Comparison of ENCODE assay signal across 23 mouse cellular contexts in the genomic region with DNA sequence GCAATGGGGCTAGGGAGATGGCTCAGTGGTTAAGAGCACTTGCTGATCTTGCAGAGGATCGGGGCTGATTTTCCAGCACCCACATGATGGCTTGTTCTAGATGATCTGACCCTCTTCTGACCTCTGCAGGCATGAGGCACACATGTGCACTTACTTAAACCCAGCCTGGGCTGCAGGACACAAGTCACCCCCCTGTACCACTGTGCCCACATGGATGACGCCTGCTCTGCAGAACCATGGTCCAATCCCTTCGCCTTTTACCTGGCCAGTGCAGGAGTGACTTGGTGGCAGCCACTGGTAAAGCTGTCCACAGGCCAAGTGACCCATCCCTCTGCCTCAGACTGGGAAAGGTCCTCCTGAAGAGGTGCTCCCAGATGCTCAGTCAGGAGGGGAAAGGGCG.
A peak's percentile ranks its signal among the peaks of the same experiment; 100 is the strongest.
DNase-seq lines count a peak whose midpoint lies in the region; ATAC-seq and TF ChIP-seq lines count a peak whose summit lies in the region.
"Had no signal": no experiment of that assay in that cellular context is flagged by ENCODE, and none has a peak within 500 bp of the region (broad histone marks: within the 10 kb centered on the region; RNA-seq: fewer than 3 reads in every experiment).

No protein-coding gene starts in this region.

- no peak overlapping the region for H3K9ac ChIP-seq in forebrain, embryonic 11.5 days (ENCODE audit: low read length)
- H3K9ac ChIP-seq in midbrain, embryonic 14.5 days (replicated peaks; ENCODE audit: low read length) = no peak overlapping the region
- H3K9ac ChIP-seq in midbrain, embryonic 13.5 days (replicated peaks) = no peak overlapping the region
- H3K9ac ChIP-seq: embryonic facial prominence, embryonic 12.5 days; embryonic facial prominence, embryonic 15.5 days; forebrain, embryonic 13.5 days; heart, embryonic 13.5 days; hindbrain, embryonic 12.5 days; hindbrain, embryonic 15.5 days had no signal

- no peak overlapping the region for H3K4me3 ChIP-seq in forebrain, embryonic 10.5 days
- no peak overlapping the region for H3K4me3 ChIP-seq in forebrain, embryonic 11.5 days (ENCODE audit: low read depth, low read length)
- H3K4me3 ChIP-seq in layer of hippocampus, adult 2 months = no peak overlapping the region
- no peak overlapping the region for H3K4me3 ChIP-seq in midbrain, embryonic 14.5 days (replicated peaks; ENCODE audit: low read depth, low read length)
- no peak overlapping the region for H3K4me3 ChIP-seq in midbrain, embryonic 13.5 days (replicated peaks)
- H3K4me3 ChIP-seq: embryonic facial prominence, embryonic 12.5 days; embryonic facial prominence, embryonic 15.5 days; forebrain, embryonic 13.5 days; heart, adult 2 months; heart, embryonic 10.5 days; heart, embryonic 13.5 days; hindbrain, embryonic 12.5 days; hindbrain, embryonic 15.5 days had no signal

- no peak for ATAC-seq in forebrain, embryonic 11.5 days (replicated peaks; ENCODE audit: low FRiP score)
- no peak for ATAC-seq in midbrain, embryonic 14.5 days (ENCODE audit: low FRiP score, low TSS enrichment)
- no peak for ATAC-seq in midbrain, embryonic 13.5 days
- ATAC-seq: activated CD4-positive, CD25-positive, alpha-beta regulatory T cell, adult 4 months; forebrain, embryonic 13.5 days; forebrain, embryonic 16.5 days had no signal

- peak overlapping the region; percentile 26; the same call in 1 of the 2 replicates for H3K27ac ChIP-seq in forebrain, embryonic 10.5 days
- H3K27ac ChIP-seq in forebrain, embryonic 11.5 days (ENCODE audit: low read depth, low read length) = no peak overlapping the region
- peak overlapping the region; percentile 79 for H3K27ac ChIP-seq in layer of hippocampus, adult 2 months
- 0 out of 2 replicates have a peak overlapping the region, but pooled peaks have one; percentile 0 for H3K27ac ChIP-seq in midbrain, embryonic 14.5 days (replicated peaks; ENCODE audit: low read depth, low read length)
- H3K27ac ChIP-seq in midbrain, embryonic 13.5 days = no peak overlapping the region
- H3K27ac ChIP-seq: embryonic facial prominence, embryonic 12.5 days; embryonic facial prominence, embryonic 15.5 days; forebrain, embryonic 13.5 days; heart, adult 2 months; heart, embryonic 10.5 days; heart, embryonic 13.5 days; hindbrain, embryonic 12.5 days; hindbrain, embryonic 15.5 days had no signal

- WGBS in forebrain, embryonic 10.5 days = 88% methylated on average over 4 of the region's 4 CpGs
- 88% methylated on average over 4 of the region's 4 CpGs for WGBS in forebrain, embryonic 11.5 days
- WGBS in midbrain, embryonic 14.5 days = 91% methylated on average over 4 of the region's 4 CpGs
- 92% methylated on average over 4 of the region's 4 CpGs for WGBS in midbrain, embryonic 13.5 days

- no peaks in the 10 kb centered on the region for H3K9me3 ChIP-seq in forebrain, embryonic 10.5 days
- no peaks in the 10 kb centered on the region for H3K9me3 ChIP-seq in forebrain, embryonic 11.5 days (ENCODE audit: control insufficient read depth, low read length)
- H3K9me3 ChIP-seq in midbrain, embryonic 14.5 days (ENCODE audit: control insufficient read depth, low read length) = no peaks in the 10 kb centered on the region
- no peaks in the 10 kb centered on the region for H3K9me3 ChIP-seq in midbrain, embryonic 13.5 days
- H3K9me3 ChIP-seq: embryonic facial prominence, embryonic 12.5 days; embryonic facial prominence, embryonic 15.5 days; forebrain, embryonic 13.5 days; heart, embryonic 10.5 days; heart, embryonic 13.5 days; hindbrain, embryonic 12.5 days; hindbrain, embryonic 15.5 days had no signal

- H3K4me2 ChIP-seq in forebrain, embryonic 11.5 days (ENCODE audit: low read depth, low read length, severe bottlenecking) = no peak overlapping the region
- H3K4me2 ChIP-seq in midbrain, embryonic 14.5 days (ENCODE audit: low read length) = no peak overlapping the region
- H3K4me2 ChIP-seq in midbrain, embryonic 13.5 days (replicated peaks) = no peak overlapping the region
- H3K4me2 ChIP-seq: embryonic facial prominence, embryonic 12.5 days; embryonic facial prominence, embryonic 15.5 days; forebrain, embryonic 13.5 days; heart, embryonic 13.5 days; hindbrain, embryonic 12.5 days; hindbrain, embryonic 15.5 days had no signal

- H3K27me3 ChIP-seq in forebrain, embryonic 10.5 days (ENCODE audit: poor library complexity, severe bottlenecking) = no peaks in the 10 kb centered on the region
- no peaks in the 10 kb centered on the region for H3K27me3 ChIP-seq in forebrain, embryonic 11.5 days (ENCODE audit: control insufficient read depth, insufficient read depth, low read length)
- H3K27me3 ChIP-seq in midbrain, embryonic 14.5 days (ENCODE audit: control insufficient read depth, insufficient read depth, low read length) = no peaks in the 10 kb centered on the region
- H3K27me3 ChIP-seq in midbrain, embryonic 13.5 days = no peaks in the 10 kb centered on the region
- H3K27me3 ChIP-seq: embryonic facial prominence, embryonic 12.5 days; embryonic facial prominence, embryonic 15.5 days; forebrain, embryonic 13.5 days; heart, embryonic 13.5 days; hindbrain, embryonic 12.5 days; hindbrain, embryonic 15.5 days had no signal

- no peak for DNase-seq in forebrain, embryonic 10.5 days (ENCODE audit: extremely low spot score, low spot score)
- no peak for DNase-seq in forebrain, embryonic 11.5 days (ENCODE audit: low spot score)
- no peak for DNase-seq in layer of hippocampus, adult 2 months (ENCODE audit: low spot score in 2 of 2)
- DNase-seq in layer of hippocampus, postnatal 36 days = no peak
- no peak for DNase-seq in midbrain, embryonic 14.5 days
- DNase-seq: adrenal gland, adult 8-10 months; adrenal gland, postnatal 36 days; cerebellum, adult 18-20 months; cerebellum, adult 9-10 months; cerebellum, postnatal 14 days; gastrocnemius, postnatal 14 days; heart, adult 2 months; heart, postnatal 14 days had no signal

- peaks cover 17% of the 10 kb centered on the region for H3K36me3 ChIP-seq in forebrain, embryonic 10.5 days (replicated peaks)
- H3K36me3 ChIP-seq in forebrain, embryonic 11.5 days (ENCODE audit: control insufficient read depth, insufficient read depth, low read length) = no peaks in the 10 kb centered on the region
- H3K36me3 ChIP-seq in midbrain, embryonic 14.5 days (ENCODE audit: control insufficient read depth, insufficient read depth, low read length) = no peaks in the 10 kb centered on the region
- no peaks in the 10 kb centered on the region for H3K36me3 ChIP-seq in midbrain, embryonic 13.5 days
- H3K36me3 ChIP-seq: embryonic facial prominence, embryonic 12.5 days; embryonic facial prominence, embryonic 15.5 days; heart, embryonic 10.5 days; heart, embryonic 13.5 days; hindbrain, embryonic 12.5 days; hindbrain, embryonic 15.5 days had no signal

- TF ChIP-seq CTCF in layer of hippocampus, adult 2 months (conservative IDR thresholded peaks at IDR 0.05) = no peak

- H3K4me1 ChIP-seq in forebrain, embryonic 10.5 days = peaks cover 35% of the 10 kb centered on the region
- no peaks in the 10 kb centered on the region for H3K4me1 ChIP-seq in forebrain, embryonic 11.5 days (replicated peaks; ENCODE audit: control insufficient read depth, insufficient read depth, low read length)
- no peaks in the 10 kb centered on the region for H3K4me1 ChIP-seq in midbrain, embryonic 14.5 days (ENCODE audit: control insufficient read depth, insufficient read depth, low read length)
- H3K4me1 ChIP-seq in midbrain, embryonic 13.5 days (replicated peaks) = peaks cover 4% of the 10 kb centered on the region; the same call in 1 of the 2 replicates
- H3K4me1 ChIP-seq: embryonic facial prominence, embryonic 15.5 days; forebrain, embryonic 13.5 days; heart, embryonic 13.5 days; hindbrain, embryonic 12.5 days had no signal

Comparison
In these comparisons a context has a peak if more than half of its experiments do, and no peak if none do; other contexts are left out.
1. H3K27ac ChIP-seq: peak in forebrain, embryonic 10.5 days (single experiment), layer of hippocampus, adult 2 months (single experiment) and midbrain, embryonic 14.5 days (single experiment); none in forebrain, embryonic 11.5 days (single experiment) and midbrain, embryonic 13.5 days (single experiment).